Mouse (Mus musculus) neutrophil, adult 65 days (primary cell): ENCODE measurements around the gene Dnajb4. TPM values are rescaled to one million over a fixed set of nuclear protein-coding genes. Genes with fewer than 3 reads are reported as not detected.

ENCODE experiments used
- total RNA-seq: library from RNA; stranded (reverse); gene quantifications from 2 replicates; pipeline ENCODE4 v1.2.4, GENCODE M21; 2023

Dnajb4 gene
- total RNA-seq, result 15.0 and 16.9 TPM in 2 replicates

DNA sequence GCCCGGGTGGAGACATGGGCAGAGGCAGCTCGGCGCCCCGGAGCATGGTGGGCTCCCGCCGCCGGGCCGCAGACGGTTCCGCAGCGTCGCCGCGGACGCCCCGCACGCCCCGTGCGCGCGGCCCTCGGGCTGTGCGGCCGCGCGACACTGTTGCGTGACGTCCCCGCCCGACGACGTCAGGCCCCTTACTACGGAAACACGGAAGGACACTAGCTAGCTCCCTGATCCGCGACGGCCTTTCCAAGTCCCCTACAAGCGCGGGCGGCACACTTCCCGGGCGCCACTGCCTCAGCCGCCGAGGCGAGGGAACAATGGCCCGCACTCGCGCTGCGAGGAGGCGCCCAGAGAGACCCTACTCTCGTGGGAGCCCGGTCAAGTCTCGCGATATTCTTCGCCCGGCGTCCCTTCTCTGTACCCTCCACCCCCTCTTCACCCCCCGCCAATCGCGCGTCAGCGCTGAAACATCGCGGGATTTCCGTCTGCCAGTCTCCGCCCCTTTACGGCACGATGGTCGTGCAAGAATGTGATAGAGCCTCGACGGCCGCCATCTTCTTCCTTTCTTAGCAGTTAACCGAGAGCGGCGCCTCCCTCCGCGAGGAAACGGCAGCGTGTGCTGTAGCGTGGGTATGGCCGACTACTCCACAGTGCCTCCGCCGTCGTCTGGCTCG, at the start of gene Dnajb4, which contains the start of gene Fubp1:
Gene Dnajb4, minus strand, starts transcription at position 336 of the 668 bp plus-strand sequence.
Gene Fubp1, plus strand, starts transcription at position 456 of the 668 bp plus-strand sequence.

DNA sequence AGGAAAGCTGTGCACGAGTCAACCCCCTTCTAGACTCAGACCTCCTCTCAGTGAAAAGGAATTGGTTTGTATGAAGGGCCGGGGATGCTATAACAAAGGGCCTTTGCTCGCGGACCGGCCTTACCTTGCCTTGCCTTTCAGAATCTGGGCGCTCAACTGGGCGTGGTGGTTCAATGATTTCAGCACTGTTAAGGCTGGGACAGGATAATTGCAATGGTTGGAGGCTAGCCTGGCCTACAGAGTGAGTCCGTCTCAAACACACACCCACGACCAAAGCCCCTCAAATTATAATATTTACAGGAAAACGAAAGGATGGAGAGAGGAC, 44.0 kb downstream of the Dnajb4 start, which contains the start of gene Gipc2:
Gene Gipc2, minus strand, starts transcription at position 132 of the 325 bp plus-strand sequence.

Other genes with a start within 250 kb of the Dnajb4 start
- not detected in 2 replicates for gene Gipc2, start 44.1 kb downstream of the Dnajb4 start, total RNA-seq
- 104 and 149 TPM in 2 replicates for gene Fubp1, start 120 bp upstream of the Dnajb4 start, total RNA-seq
- gene Nexn, start 56.0 kb upstream of the Dnajb4 start, total RNA-seq, result not detected in 2 replicates
- 2.4 and 2.7 TPM in 2 replicates for gene Miga1, start 130.1 kb upstream of the Dnajb4 start, total RNA-seq
- gene Usp33, start 136.2 kb upstream of the Dnajb4 start, total RNA-seq, result 62.0 and 74.7 TPM in 2 replicates
- 20.4 and 36.9 TPM in 2 replicates for gene Zzz3, start 185.2 kb upstream of the Dnajb4 start, total RNA-seq